Mouse (Mus musculus) gastrocnemius, adult 18-20 months (tissue): ENCODE measurements at regions not wholly inside any gene's neighbourhood (a gene's known extent, or its start where the extent isn't known, plus 50 kb on each side); places are given as distances from the start of the nearest gene placed in this dataset.

Experiments
- DNase-seq: peaks from one replicate; pipeline ENCODE4 v3.0.0; 2021; ENCODE audit warnings: low spot score

GRCm38 (mm10) chr3:104586342-104587175, 51.9 kb upstream of the Slc16a1 start:
- DNase-seq: no peak

- DNase-seq: no peak
These were observed 53.2 kb upstream of the Slc16a1 start for GRCm38 (mm10) chr3:104585303-104585702.

GRCm38 (mm10) chr3:104583236-104583635, 55.2 kb upstream of the Slc16a1 start:
- no peak for DNase-seq

- no peak for DNase-seq
These were observed 55.9 kb upstream of the Slc16a1 start for GRCm38 (mm10) chr3:104582521-104582920.

- no peak for DNase-seq
These were observed 59.3 kb upstream of the Slc16a1 start for GRCm38 (mm10) chr3:104579186-104579585.

GRCm38 (mm10) chr3:104578374-104578773, 60.1 kb upstream of the Slc16a1 start:
- no peak for DNase-seq

GRCm38 (mm10) chr3:104577228-104577927, 61.1 kb upstream of the Slc16a1 start:
- DNase-seq: no peak

GRCm38 (mm10) chr3:104573277-104573940, 61.7 kb upstream of the Lrig2 start:
- no peak for DNase-seq

- DNase-seq: no peak
These were observed 60.4 kb upstream of the Lrig2 start for GRCm38 (mm10) chr3:104571935-104572631.

- peak; percentile 28 for DNase-seq
These were observed 53.9 kb upstream of the Lrig2 start for GRCm38 (mm10) chr3:104565423-104566230.

- DNase-seq: no peak
These were observed 53.1 kb upstream of the Lrig2 start for GRCm38 (mm10) chr3:104564857-104565256.

GRCm38 (mm10) chr3:104561567-104561966, 49.8 kb upstream of the Lrig2 start:
- no peak for DNase-seq
